Comparison of ENCODE assay signal across 8 mouse cellular contexts in genomic region chr4:120215915-120216591, GRCm38 (mm10). TPM values are rescaled to one million over a fixed set of nuclear protein-coding genes. Genes with fewer than 3 reads are reported as not detected.
A peak's percentile ranks its signal among the peaks of the same experiment; 100 is the strongest.
DNase-seq lines count a peak whose midpoint lies in the region; ATAC-seq and TF ChIP-seq lines count a peak whose summit lies in the region.

No protein-coding gene starts in this region.

- WGBS in heart, adult 2 months: 35% methylated on average over 10 of the region's 10 CpGs
- 19% methylated on average over 10 of the region's 10 CpGs for WGBS in heart, embryonic 12.5 days
- 21% methylated on average over 10 of the region's 10 CpGs for WGBS in midbrain, embryonic 13.5 days

- peak; percentile 32 to 66 for DNase-seq in heart, adult 2 months
- DNase-seq in adrenal gland, adult 8-10 months: peak; percentile 30
- peak; percentile 73 for DNase-seq in embryo, embryonic 9.5 days (ENCODE audit: extremely low spot score)
- peak; percentile 42 to 74 for DNase-seq in heart, postnatal 10 days
- peak; percentile 71 to 75 for DNase-seq in left cerebral cortex, adult 18-20 months (ENCODE audit: low spot score in 2 of 2)
- peak; percentile 84 for DNase-seq in testis, postnatal 10 days (ENCODE audit: low spot score)

- H3K4me2 ChIP-seq in heart, embryonic 12.5 days: no peak overlapping the region
- 0 out of 2 replicates have a peak overlapping the region, but pooled peaks have one; percentile 12 for H3K4me2 ChIP-seq in midbrain, embryonic 13.5 days (replicated peaks)

- no peak for TF ChIP-seq EP300 in heart, adult 2 months (IDR thresholded peaks at IDR 0.05; ENCODE audit: insufficient read depth, low read depth, low read length)

- H3K9me3 ChIP-seq in heart, embryonic 12.5 days (replicated peaks): no peaks in the 10 kb centered on the region
- H3K9me3 ChIP-seq in midbrain, embryonic 13.5 days: no peaks in the 10 kb centered on the region

- no peaks in the 10 kb centered on the region for H3K79me2 ChIP-seq in heart, adult 2 months (replicated peaks; ENCODE audit: control insufficient read depth, insufficient read depth, low read length)

- H3K27me3 ChIP-seq in heart, adult 2 months (ENCODE audit: control insufficient read depth, insufficient read depth, low read length): no peaks in the 10 kb centered on the region
- 0 out of 2 replicates have a peak, but pooled peaks cover 21% of the 10 kb centered on the region for H3K27me3 ChIP-seq in heart, embryonic 12.5 days (replicated peaks)
- 0 out of 2 replicates have a peak, but pooled peaks cover 4% of the 10 kb centered on the region for H3K27me3 ChIP-seq in midbrain, embryonic 13.5 days

- TF ChIP-seq POLR2A in heart, adult 2 months (IDR thresholded peaks at IDR 0.05; ENCODE audit: insufficient read depth, low read depth, low read length): no peak

- no peak overlapping the region for H3K9ac ChIP-seq in heart, adult 2 months (ENCODE audit: low read depth, low read length)
- no peak overlapping the region for H3K9ac ChIP-seq in heart, embryonic 12.5 days
- H3K9ac ChIP-seq in midbrain, embryonic 13.5 days (replicated peaks): no peak overlapping the region

- ATAC-seq in heart, embryonic 12.5 days (ENCODE audit: insufficient number of reproducible peaks, low FRiP score): no peak
- ATAC-seq in midbrain, embryonic 13.5 days: peak; percentile 69

- no peak overlapping the region for H3K4me3 ChIP-seq in heart, adult 2 months
- H3K4me3 ChIP-seq in heart, embryonic 12.5 days: no peak overlapping the region
- H3K4me3 ChIP-seq in midbrain, embryonic 13.5 days (replicated peaks): no peak overlapping the region

- no peaks in the 10 kb centered on the region for H3K4me1 ChIP-seq in heart, adult 2 months (ENCODE audit: control insufficient read depth, insufficient read depth, low read length)
- peaks cover 9% of the 10 kb centered on the region for H3K4me1 ChIP-seq in heart, embryonic 12.5 days (replicated peaks)
- peaks cover 22% of the 10 kb centered on the region for H3K4me1 ChIP-seq in midbrain, embryonic 13.5 days (replicated peaks)

- H3K36me3 ChIP-seq in heart, adult 2 months (ENCODE audit: control insufficient read depth, insufficient read depth, low read length): no peaks in the 10 kb centered on the region
- no peaks in the 10 kb centered on the region for H3K36me3 ChIP-seq in heart, embryonic 12.5 days
- no peaks in the 10 kb centered on the region for H3K36me3 ChIP-seq in midbrain, embryonic 13.5 days

- TF ChIP-seq CTCF in heart, adult 2 months (IDR thresholded peaks at IDR 0.05): peak; percentile 75

- intact Hi-C loops in heart, adult 2 months (cut with DNase I): loop anchor here (2.0 kb wide), 1 partner anchor 165 kb away; no protein-coding TSS in a partner anchor
- intact Hi-C loops in heart, postnatal 10 days (cut with DNase I): loop anchor here (2.0 kb wide), 1 partner anchor 165 kb away; no protein-coding TSS in a partner anchor

- no peak overlapping the region for H3K27ac ChIP-seq in heart, adult 2 months
- no peak overlapping the region for H3K27ac ChIP-seq in heart, embryonic 12.5 days (ENCODE audit: poor library complexity, severe bottlenecking)
- H3K27ac ChIP-seq in midbrain, embryonic 13.5 days: no peak overlapping the region

RNA-seq across cellular contexts. Expression of gene Edn2, which starts 55.0 kb away (rescaled TPM):
- total RNA-seq in heart, adult 2 months (2021): not detected
- 0.55 TPM in 1 of 2 replicates, not detected in the other for polyA plus RNA-seq in heart, adult 2 months (2012; rRNA removed)
- polyA plus RNA-seq in heart, embryonic 12.5 days (2016; fragmentation: Nextera tagmentation; extraction: Ambion mirVana): 0.38 and 0.55 TPM in 2 replicates
- not detected for total RNA-seq in adrenal gland, adult 8-10 months (2022)
- not detected for total RNA-seq in heart, postnatal 10 days (2021)
- not detected for total RNA-seq in left cerebral cortex, adult 18-20 months (2021)
- polyA plus RNA-seq in midbrain, embryonic 13.5 days (2015; fragmentation: Nextera tagmentation; extraction: Ambion mirVana): not detected in 2 replicates

Comparison
In these comparisons a context has a peak if more than half of its experiments do, and no peak if none do; other contexts are left out.
1. DNase-seq: peak in every context shown above with its lines; median percentile 84 in testis, postnatal 10 days; 73 in embryo, embryonic 9.5 days; 73 in left cerebral cortex, adult 18-20 months; 58 in heart, postnatal 10 days; 49 in heart, adult 2 months; 30 in adrenal gland, adult 8-10 months.